In the genomic region with DNA sequence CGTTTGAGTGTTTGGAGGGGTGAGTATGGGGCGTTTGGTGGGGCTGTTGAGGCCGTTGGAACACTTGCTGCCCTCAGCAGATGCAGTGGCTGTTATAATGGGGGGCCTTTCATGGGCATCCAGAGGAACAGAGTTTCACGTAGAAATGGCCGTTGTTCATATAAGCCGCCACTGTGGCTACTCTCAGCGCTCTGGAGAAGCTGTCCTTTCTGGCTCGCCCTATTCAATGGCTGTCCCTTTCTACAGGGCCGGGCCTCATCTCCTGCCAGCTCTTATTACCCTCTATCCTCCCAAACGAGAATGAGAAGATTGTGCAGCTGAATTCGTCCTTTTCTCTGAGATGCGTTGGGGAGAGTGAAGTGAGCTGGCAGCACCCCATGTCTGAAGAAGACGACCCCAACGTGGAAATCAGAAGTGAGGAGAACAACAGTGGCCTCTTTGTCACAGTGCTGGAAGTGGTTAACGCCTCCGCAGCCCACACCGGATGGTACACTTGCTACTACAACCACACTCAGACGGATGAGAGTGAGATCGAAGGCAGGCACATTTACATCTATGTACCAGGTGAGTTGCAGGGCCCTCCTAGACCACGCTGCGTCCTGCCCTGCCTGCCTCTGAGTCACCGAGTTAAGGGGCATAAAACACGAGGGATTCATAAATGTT, we compare ENCODE assay signal across 22 mouse cellular contexts. TPM values are rescaled to one million over a fixed set of nuclear protein-coding genes. Genes with fewer than 3 reads are reported as not detected.
DNase-seq lines count a peak whose midpoint lies in the region; ATAC-seq lines count a peak whose summit lies in the region.
"Had no signal": no experiment of that assay in that cellular context is flagged by ENCODE, and none has a peak within 500 bp of the region (broad histone marks: within the 10 kb centered on the region; RNA-seq: fewer than 3 reads in every experiment).

No protein-coding gene starts in this region.

- no peaks in the 10 kb centered on the region for H3K9me3 ChIP-seq in embryonic facial prominence, embryonic 13.5 days
- no peaks in the 10 kb centered on the region for H3K9me3 ChIP-seq in embryonic facial prominence, embryonic 10.5 days
- H3K9me3 ChIP-seq in hindbrain, embryonic 16.5 days (ENCODE audit: control insufficient read depth, low read length) = no peaks in the 10 kb centered on the region
- H3K9me3 ChIP-seq in hindbrain, embryonic 11.5 days (ENCODE audit: control insufficient read depth, low read length) = no peaks in the 10 kb centered on the region
- no peaks in the 10 kb centered on the region for H3K9me3 ChIP-seq in limb, embryonic 11.5 days (ENCODE audit: control insufficient read depth, low read length)
- no peaks in the 10 kb centered on the region for H3K9me3 ChIP-seq in limb, embryonic 10.5 days (replicated peaks)
- H3K9me3 ChIP-seq: forebrain, embryonic 10.5 days; G1E; heart, embryonic 13.5 days had no signal

- H3K27ac ChIP-seq in embryonic facial prominence, embryonic 13.5 days = peak overlapping the region; percentile 8
- H3K27ac ChIP-seq in embryonic facial prominence, embryonic 10.5 days (replicated peaks) = no peak overlapping the region
- no peak overlapping the region for H3K27ac ChIP-seq in hindbrain, embryonic 16.5 days (ENCODE audit: low read depth, low read length)
- no peak overlapping the region for H3K27ac ChIP-seq in hindbrain, embryonic 11.5 days (ENCODE audit: low read depth, low read length)
- no peak overlapping the region for H3K27ac ChIP-seq in limb, embryonic 11.5 days (replicated peaks; ENCODE audit: low read depth, low read length)
- H3K27ac ChIP-seq in limb, embryonic 10.5 days = no peak overlapping the region
- H3K27ac ChIP-seq: forebrain, embryonic 10.5 days; heart, embryonic 13.5 days; hindbrain, embryonic 14.5 days had no signal

- H3K27me3 ChIP-seq in embryonic facial prominence, embryonic 13.5 days = no peaks in the 10 kb centered on the region
- 0 out of 2 replicates have a peak, but pooled peaks cover 4% of the 10 kb centered on the region for H3K27me3 ChIP-seq in embryonic facial prominence, embryonic 10.5 days (replicated peaks; ENCODE audit: low read depth, poor library complexity, severe bottlenecking)
- H3K27me3 ChIP-seq in hindbrain, embryonic 16.5 days (replicated peaks; ENCODE audit: control insufficient read depth, insufficient read depth, low read length) = no peaks in the 10 kb centered on the region
- no peaks in the 10 kb centered on the region for H3K27me3 ChIP-seq in hindbrain, embryonic 11.5 days (ENCODE audit: control insufficient read depth, insufficient read depth, low read length)
- no peaks in the 10 kb centered on the region for H3K27me3 ChIP-seq in limb, embryonic 11.5 days (ENCODE audit: control insufficient read depth, insufficient read depth, low read length)
- H3K27me3 ChIP-seq in limb, embryonic 10.5 days (ENCODE audit: low read depth, poor library complexity, severe bottlenecking) = no peaks in the 10 kb centered on the region

- no peak overlapping the region for H3K9ac ChIP-seq in embryonic facial prominence, embryonic 13.5 days
- no peak overlapping the region for H3K9ac ChIP-seq in hindbrain, embryonic 16.5 days (ENCODE audit: low read depth, low read length)
- H3K9ac ChIP-seq in hindbrain, embryonic 11.5 days (ENCODE audit: low read depth, low read length) = no peak overlapping the region
- no peak overlapping the region for H3K9ac ChIP-seq in limb, embryonic 11.5 days (ENCODE audit: low read length)
- H3K9ac ChIP-seq: heart, embryonic 13.5 days; hindbrain, embryonic 14.5 days had no signal

- no peak for DNase-seq in embryonic facial prominence, embryonic 10.5 days (ENCODE audit: low spot score)
- no peak for DNase-seq in hindbrain, embryonic 11.5 days (ENCODE audit: low spot score)
- DNase-seq in limb, embryonic 11.5 days (ENCODE audit: low spot score) = peak; percentile 20
- DNase-seq in limb, embryonic 10.5 days (ENCODE audit: low spot score) = no peak
- peak; percentile 43 for DNase-seq in retina, embryonic 14.5 days (ENCODE audit: low spot score)
- no peak for DNase-seq in Muller cell, postnatal 12 days (ENCODE audit: inconsistent ontology term)
- DNase-seq: adrenal gland, postnatal 10 days; B cell, adult 2 months; cerebellum, adult 11-12 months; cerebellum, adult 9-10 months; cerebellum, postnatal 25 days; gastrocnemius, postnatal 36 days; heart, adult 11 months; heart, postnatal 36 days had no signal

- peaks cover 47% of the 10 kb centered on the region for H3K4me1 ChIP-seq in embryonic facial prominence, embryonic 13.5 days
- peaks cover 12% of the 10 kb centered on the region; the same call in 1 of the 2 replicates for H3K4me1 ChIP-seq in embryonic facial prominence, embryonic 10.5 days
- no peaks in the 10 kb centered on the region for H3K4me1 ChIP-seq in hindbrain, embryonic 16.5 days (ENCODE audit: control insufficient read depth, insufficient read depth, low read depth, low read length)
- no peaks in the 10 kb centered on the region for H3K4me1 ChIP-seq in hindbrain, embryonic 11.5 days (replicated peaks; ENCODE audit: control insufficient read depth, insufficient read depth, low read length)
- H3K4me1 ChIP-seq in limb, embryonic 11.5 days (ENCODE audit: control insufficient read depth, insufficient read depth, low read length) = peaks cover 16% of the 10 kb centered on the region; the same call in 1 of the 2 replicates
- peaks cover 21% of the 10 kb centered on the region for H3K4me1 ChIP-seq in limb, embryonic 10.5 days

- no peak for ATAC-seq in embryonic facial prominence, embryonic 13.5 days (ENCODE audit: insufficient number of reproducible peaks, insufficient read depth, low FRiP score, low TSS enrichment, low read depth)
- ATAC-seq in hindbrain, embryonic 16.5 days = peak; percentile 60; the same call in 1 of the 2 replicates
- ATAC-seq in hindbrain, embryonic 11.5 days (ENCODE audit: low FRiP score) = no peak
- ATAC-seq in limb, embryonic 11.5 days (ENCODE audit: insufficient number of reproducible peaks, low FRiP score, low TSS enrichment, low read depth) = no peak
- ATAC-seq: CD4-positive, CD25-positive, alpha-beta regulatory T cell, adult 4 months had no signal

- H3K36me3 ChIP-seq in embryonic facial prominence, embryonic 13.5 days = peaks cover 82% of the 10 kb centered on the region
- peaks cover 93% of the 10 kb centered on the region for H3K36me3 ChIP-seq in embryonic facial prominence, embryonic 10.5 days (replicated peaks)
- H3K36me3 ChIP-seq in hindbrain, embryonic 16.5 days (ENCODE audit: control insufficient read depth, insufficient read depth, low read length) = no peaks in the 10 kb centered on the region
- H3K36me3 ChIP-seq in hindbrain, embryonic 11.5 days (ENCODE audit: control insufficient read depth, insufficient read depth, low read length) = no peaks in the 10 kb centered on the region
- H3K36me3 ChIP-seq in limb, embryonic 11.5 days (ENCODE audit: control insufficient read depth, insufficient read depth, low read length) = peaks cover 31% of the 10 kb centered on the region; the same call in 1 of the 2 replicates
- peaks cover 97% of the 10 kb centered on the region for H3K36me3 ChIP-seq in limb, embryonic 10.5 days
- H3K36me3 ChIP-seq: G1E had no signal

- H3K4me2 ChIP-seq in embryonic facial prominence, embryonic 13.5 days = no peak overlapping the region
- H3K4me2 ChIP-seq in hindbrain, embryonic 16.5 days (ENCODE audit: low read length) = no peak overlapping the region
- H3K4me2 ChIP-seq in hindbrain, embryonic 11.5 days (replicated peaks; ENCODE audit: low read depth, low read length) = no peak overlapping the region
- H3K4me2 ChIP-seq in limb, embryonic 11.5 days (ENCODE audit: low read depth, severe bottlenecking) = no peak overlapping the region
- H3K4me2 ChIP-seq: heart, embryonic 13.5 days; hindbrain, embryonic 14.5 days had no signal

- 74% methylated on average over 23 of the region's 23 CpGs for WGBS in embryonic facial prominence, embryonic 13.5 days
- WGBS in embryonic facial prominence, embryonic 10.5 days = 84% methylated on average over 23 of the region's 23 CpGs
- WGBS in hindbrain, embryonic 16.5 days = 79% methylated on average over 23 of the region's 23 CpGs
- 85% methylated on average over 23 of the region's 23 CpGs for WGBS in hindbrain, embryonic 11.5 days
- 87% methylated on average over 23 of the region's 23 CpGs for WGBS in limb, embryonic 11.5 days
- WGBS in limb, embryonic 10.5 days = 88% methylated on average over 23 of the region's 23 CpGs

- H3K4me3 ChIP-seq in embryonic facial prominence, embryonic 13.5 days = no peak overlapping the region
- no peak overlapping the region for H3K4me3 ChIP-seq in embryonic facial prominence, embryonic 10.5 days
- H3K4me3 ChIP-seq in hindbrain, embryonic 16.5 days (ENCODE audit: low read length) = no peak overlapping the region
- no peak overlapping the region for H3K4me3 ChIP-seq in hindbrain, embryonic 11.5 days (ENCODE audit: low read depth, low read length)
- H3K4me3 ChIP-seq in limb, embryonic 11.5 days (ENCODE audit: low read depth, low read length) = no peak overlapping the region
- no peak overlapping the region for H3K4me3 ChIP-seq in limb, embryonic 10.5 days
- H3K4me3 ChIP-seq: erythroblast, embryonic 14.5 days; forebrain, embryonic 10.5 days; heart, embryonic 13.5 days had no signal

RNA-seq across cellular contexts. Expression of a gene that starts 11.3 kb away (rescaled TPM):
- 78.8 and 96.8 TPM in 2 replicates for polyA plus RNA-seq in embryonic facial prominence, embryonic 13.5 days (2015; fragmentation: Nextera tagmentation; extraction: Ambion mirVana)
- 44.2 and 56.6 TPM in 2 replicates for polyA plus RNA-seq in embryonic facial prominence, embryonic 10.5 days (2016; fragmentation: Nextera tagmentation; extraction: Ambion mirVana)
- 20.8 and 22.1 TPM in 2 replicates for polyA plus RNA-seq in hindbrain, embryonic 16.5 days (2015; fragmentation: Nextera tagmentation; extraction: Ambion mirVana)
- polyA plus RNA-seq in hindbrain, embryonic 11.5 days (2014; fragmentation: Nextera tagmentation; extraction: Ambion mirVana) = 26.5 and 29.3 TPM in 2 replicates
- polyA plus RNA-seq in limb, embryonic 11.5 days (2014; fragmentation: Nextera tagmentation; extraction: Ambion mirVana) = 124 and 138 TPM in 2 replicates
- polyA plus RNA-seq in limb, embryonic 10.5 days (2016; fragmentation: Nextera tagmentation; extraction: Ambion mirVana) = 69.2 and 111 TPM in 2 replicates
- polyA plus RNA-seq: erythroblast, embryonic 14.5 days; G1E had no signal

Comparison
In these comparisons a context has a peak if more than half of its experiments do, and no peak if none do; other contexts are left out.
1. DNase-seq: peak in limb, embryonic 11.5 days (single experiment) and retina, embryonic 14.5 days (single experiment); none in embryonic facial prominence, embryonic 10.5 days (single experiment), hindbrain, embryonic 11.5 days (single experiment), limb, embryonic 10.5 days (single experiment) and Muller cell, postnatal 12 days (single experiment).